11 mouse cellular contexts compared by ENCODE assay signal in genomic region chr1:154223807-154224207, GRCm38 (mm10). TPM values are rescaled to one million over a fixed set of nuclear protein-coding genes. Genes with fewer than 3 reads are reported as not detected.
DNase-seq lines count a peak whose midpoint lies in the region; ATAC-seq and TF ChIP-seq lines count a peak whose summit lies in the region.
"Had no signal": no experiment of that assay in that cellular context is flagged by ENCODE, and none has a peak within 500 bp of the region (broad histone marks: within the 10 kb centered on the region; RNA-seq: fewer than 3 reads in every experiment).

No protein-coding gene starts in this region.

- no peaks in the 10 kb centered on the region for H3K36me3 ChIP-seq in lung, embryonic 15.5 days
- no peaks in the 10 kb centered on the region for H3K36me3 ChIP-seq in midbrain, embryonic 13.5 days
- no peaks in the 10 kb centered on the region for H3K36me3 ChIP-seq in heart, adult 2 months (ENCODE audit: control insufficient read depth, insufficient read depth, low read length)
- H3K36me3 ChIP-seq: embryonic facial prominence, embryonic 12.5 days had no signal

- no peak overlapping the region for H3K4me2 ChIP-seq in lung, embryonic 15.5 days
- no peak overlapping the region for H3K4me2 ChIP-seq in midbrain, embryonic 13.5 days (replicated peaks)
- H3K4me2 ChIP-seq: embryonic facial prominence, embryonic 12.5 days; liver, embryonic 11.5 days had no signal

- no peaks in the 10 kb centered on the region for H3K27me3 ChIP-seq in lung, embryonic 15.5 days
- no peaks in the 10 kb centered on the region for H3K27me3 ChIP-seq in midbrain, embryonic 13.5 days
- no peaks in the 10 kb centered on the region for H3K27me3 ChIP-seq in heart, adult 2 months (ENCODE audit: control insufficient read depth, insufficient read depth, low read length)
- H3K27me3 ChIP-seq: embryonic facial prominence, embryonic 12.5 days had no signal

- no peak for TF ChIP-seq EP300 in heart, adult 2 months (IDR thresholded peaks at IDR 0.05; ENCODE audit: insufficient read depth, low read depth, low read length)

- TF ChIP-seq POLR2A in heart, adult 2 months (IDR thresholded peaks at IDR 0.05; ENCODE audit: insufficient read depth, low read depth, low read length) = no peak

- peak; percentile 31; the same call in 1 of the 2 replicates for ATAC-seq in lung, embryonic 15.5 days (ENCODE audit: borderline replicate concordance, extremely low read depth, low FRiP score, low TSS enrichment)
- ATAC-seq in midbrain, embryonic 13.5 days = peak; percentile 84

- DNase-seq in lung, postnatal 10 days = no peak
- peak; percentile 62 to 82 for DNase-seq in layer of hippocampus, adult 18-20 months (ENCODE audit: low spot score in 2 of 2)
- peak; percentile 62 for DNase-seq in telencephalon, adult 2 months (ENCODE audit: low read depth, low spot score)
- no peak for DNase-seq in kidney, adult 8-10 months
- DNase-seq in heart, adult 2 months = no peak
- DNase-seq: heart, adult 18-20 months had no signal

- no peak overlapping the region for H3K9ac ChIP-seq in lung, embryonic 15.5 days
- no peak overlapping the region for H3K9ac ChIP-seq in midbrain, embryonic 13.5 days (replicated peaks)
- no peak overlapping the region for H3K9ac ChIP-seq in heart, adult 2 months (ENCODE audit: low read depth, low read length)
- H3K9ac ChIP-seq: embryonic facial prominence, embryonic 12.5 days had no signal

- H3K27ac ChIP-seq in lung, embryonic 15.5 days = no peak overlapping the region
- H3K27ac ChIP-seq in midbrain, embryonic 13.5 days = no peak overlapping the region
- no peak overlapping the region for H3K27ac ChIP-seq in heart, adult 2 months
- H3K27ac ChIP-seq: embryonic facial prominence, embryonic 12.5 days had no signal

- H3K4me1 ChIP-seq in lung, embryonic 15.5 days = no peaks in the 10 kb centered on the region
- peaks cover 4% of the 10 kb centered on the region; the same call in 1 of the 2 replicates for H3K4me1 ChIP-seq in midbrain, embryonic 13.5 days (replicated peaks)
- no peaks in the 10 kb centered on the region for H3K4me1 ChIP-seq in heart, adult 2 months (ENCODE audit: control insufficient read depth, insufficient read depth, low read length)
- H3K4me1 ChIP-seq: embryonic facial prominence, embryonic 12.5 days had no signal

- no peaks in the 10 kb centered on the region for H3K79me2 ChIP-seq in heart, adult 2 months (replicated peaks; ENCODE audit: control insufficient read depth, insufficient read depth, low read length)

- H3K9me3 ChIP-seq in lung, embryonic 15.5 days = no peaks in the 10 kb centered on the region
- H3K9me3 ChIP-seq in midbrain, embryonic 13.5 days = no peaks in the 10 kb centered on the region
- H3K9me3 ChIP-seq: embryonic facial prominence, embryonic 12.5 days had no signal

- no peak overlapping the region for H3K4me3 ChIP-seq in lung, embryonic 15.5 days
- H3K4me3 ChIP-seq in midbrain, embryonic 13.5 days (replicated peaks) = no peak overlapping the region
- H3K4me3 ChIP-seq in heart, adult 2 months = no peak overlapping the region
- H3K4me3 ChIP-seq: embryonic facial prominence, embryonic 12.5 days had no signal

- 59% methylated on average over 1 of the region's 1 CpGs for WGBS in lung, embryonic 15.5 days
- 3% methylated on average over 1 of the region's 1 CpGs for WGBS in midbrain, embryonic 13.5 days
- whole genome bisulfite sequencing in heart, adult 2 months = 41% methylated on average over 1 of the region's 1 CpGs

- TF ChIP-seq CTCF in heart, adult 2 months (IDR thresholded peaks at IDR 0.05) = no peak

- intact Hi-C loops in heart, adult 2 months (cut with DNase I) = no loop called here

RNA-seq across cellular contexts. Expression of gene Zfp648, which starts 22.8 kb away (rescaled TPM):
- polyA plus RNA-seq in lung, embryonic 15.5 days (2015; fragmentation: Nextera tagmentation; extraction: Ambion mirVana) = 0.11 and 0.17 TPM in 2 replicates
- under 1 TPM; 0.18 to 0.50 TPM for total RNA-seq in layer of hippocampus, adult 18-20 months (2021)
- polyA plus RNA-seq in midbrain, embryonic 13.5 days (2015; fragmentation: Nextera tagmentation; extraction: Ambion mirVana) = 0.14 TPM in 1 of 2 replicates, not detected in the other
- total RNA-seq in heart, adult 2 months (2021) = not detected
- polyA plus RNA-seq in heart, adult 2 months (2012; rRNA removed) = not detected in 2 replicates
- total RNA-seq: heart, adult 18-20 months; MEL had no signal
- polyA plus RNA-seq: liver, embryonic 11.5 days had no signal

Comparison
In these comparisons a context has a peak if more than half of its experiments do, and no peak if none do; other contexts are left out.
1. DNase-seq: peak in layer of hippocampus, adult 18-20 months (2 of 2) and telencephalon, adult 2 months (single experiment); none in lung, postnatal 10 days (single experiment), kidney, adult 8-10 months (0 of 2) and heart, adult 2 months (0 of 2).